Mouse (Mus musculus): Measurements from ENCODE around the gene Tle2. TPM values are rescaled to one million over a fixed set of nuclear protein-coding genes. Genes with fewer than 3 reads are reported as not detected.
A peak's percentile ranks its signal among the peaks of the same experiment; 100 is the strongest.

The Tle2 gene
- polyA plus RNA-seq, 1 experiment from 2014 or later, result 28.2 TPM

- H3K27ac ChIP-seq, result peak overlapping the region; percentile 87
- WGBS, result 0% methylated on average over 9 of the region's 11 CpGs
- peak; percentile 53 for DNase-seq (ENCODE audit: low spot score)
Measured at GRCm38 (mm10) chr10:81570238-81570800, 4.0 kb upstream of the Tle2 start.

GRCm38 (mm10) chr10:81570831-81571500 lies 3.4 kb upstream of the Tle2 start:
- no peaks in the 10 kb centered on the region for H3K9me3 ChIP-seq (replicated peaks)
- H3K36me3 ChIP-seq, result peaks cover 17% of the 10 kb centered on the region

More at GRCm38 (mm10) chr10:81570238-81570800, 4.0 kb upstream of the Tle2 start:
- peaks cover 61% of the 10 kb centered on the region for H3K27me3 ChIP-seq (ENCODE audit: low read depth, poor library complexity, severe bottlenecking)
- H3K4me1 ChIP-seq, result peaks cover 90% of the 10 kb centered on the region
- peak overlapping the region; percentile 50 for H3K4me3 ChIP-seq
- no peaks in the 10 kb centered on the region for H3K9me3 ChIP-seq (replicated peaks)
- H3K36me3 ChIP-seq, result peaks cover 23% of the 10 kb centered on the region

GRCm38 (mm10) chr10:81571501-81571876 lies 2.9 kb upstream of the Tle2 start:
- Histone ChIP-seq H3K4me3 (peak overlapping the region; percentile 50), H3K36me3 (peaks cover 11% of the 10 kb centered on the region), H3K4me1 (peaks cover 90% of the 10 kb centered on the region), H3K27ac (peak overlapping the region; percentile 87), H3K9me3 (replicated peaks) (no peaks in the 10 kb centered on the region), H3K27me3 (ENCODE audit: low read depth, poor library complexity, severe bottlenecking) (peaks cover 61% of the 10 kb centered on the region)
- DNase-seq (ENCODE audit: low spot score), result peak; percentile 92
- under 1% methylated on average over 18 of the region's 18 CpGs for WGBS

More at GRCm38 (mm10) chr10:81570831-81571500, 3.4 kb upstream of the Tle2 start:
- peak; percentile 99 for DNase-seq (ENCODE audit: low spot score)
- peak overlapping the region; percentile 50 for H3K4me3 ChIP-seq
- H3K4me1 ChIP-seq, result peaks cover 90% of the 10 kb centered on the region
- peaks cover 61% of the 10 kb centered on the region for H3K27me3 ChIP-seq (ENCODE audit: low read depth, poor library complexity, severe bottlenecking)
- H3K27ac ChIP-seq, result peak overlapping the region; percentile 87
- WGBS, result under 1% methylated on average over 33 of the region's 34 CpGs

- peak overlapping the region; percentile 87 for H3K27ac ChIP-seq
- peaks cover 61% of the 10 kb centered on the region for H3K27me3 ChIP-seq (ENCODE audit: low read depth, poor library complexity, severe bottlenecking)
- DNase-seq (ENCODE audit: low spot score), result peak; percentile 52
- H3K36me3 ChIP-seq, result peaks cover 8% of the 10 kb centered on the region
- H3K4me3 ChIP-seq, result peak overlapping the region; percentile 50
- peaks cover 89% of the 10 kb centered on the region for H3K4me1 ChIP-seq
- H3K9me3 ChIP-seq (replicated peaks), result no peaks in the 10 kb centered on the region
- 3% methylated on average over 9 of the region's 9 CpGs for WGBS
Measured at GRCm38 (mm10) chr10:81572133-81572671, 2.2 kb upstream of the Tle2 start.

GRCm38 (mm10) chr10:81572975-81573374 lies 1.4 kb upstream of the Tle2 start:
- Histone ChIP-seq H3K27me3 (ENCODE audit: low read depth, poor library complexity, severe bottlenecking) (peaks cover 61% of the 10 kb centered on the region), H3K4me1 (peaks cover 85% of the 10 kb centered on the region)
- 5% methylated on average over 9 of the region's 9 CpGs for WGBS

GRCm38 (mm10) chr10:81575208-81575631 lies 859 bp downstream of the Tle2 start:
- WGBS, result under 1% methylated on average over 30 of the region's 30 CpGs

More at GRCm38 (mm10) chr10:81572975-81573374, 1.4 kb upstream of the Tle2 start:
- H3K36me3 ChIP-seq, result peaks cover 11% of the 10 kb centered on the region; the same call in 1 of the 2 replicates
- H3K27ac ChIP-seq, result peak overlapping the region; percentile 87
- peak overlapping the region; percentile 50 for H3K4me3 ChIP-seq
- no peaks in the 10 kb centered on the region for H3K9me3 ChIP-seq (replicated peaks)
- no peak for DNase-seq (ENCODE audit: low spot score)

GRCm38 (mm10) chr10:81575695-81576094 lies 1.3 kb downstream of the Tle2 start:
- Histone ChIP-seq H3K4me3 (peak overlapping the region; percentile 61), H3K27ac (peak overlapping the region; percentile 88), H3K9me3 (replicated peaks) (no peaks in the 10 kb centered on the region), H3K4me1 (peaks cover 64% of the 10 kb centered on the region), H3K36me3 (peaks cover 16% of the 10 kb centered on the region; the same call in 1 of the 2 replicates), H3K27me3 (ENCODE audit: low read depth, poor library complexity, severe bottlenecking) (peaks cover 86% of the 10 kb centered on the region)
- no peak for DNase-seq (ENCODE audit: low spot score)
- 0% methylated on average over 6 of the region's 6 CpGs for WGBS

More at GRCm38 (mm10) chr10:81575208-81575631, 859 bp downstream of the Tle2 start:
- H3K4me1 ChIP-seq, result peaks cover 64% of the 10 kb centered on the region
- no peaks in the 10 kb centered on the region for H3K9me3 ChIP-seq (replicated peaks)
- H3K4me3 ChIP-seq, result peak overlapping the region; percentile 61
- DNase-seq (ENCODE audit: low spot score), result peak; percentile 68
- H3K27ac ChIP-seq, result peak overlapping the region; percentile 88
- H3K27me3 ChIP-seq (ENCODE audit: low read depth, poor library complexity, severe bottlenecking), result peaks cover 81% of the 10 kb centered on the region
- peaks cover 14% of the 10 kb centered on the region; the same call in 1 of the 2 replicates for H3K36me3 ChIP-seq

GRCm38 (mm10) chr10:81579967-81580366 lies 5.6 kb downstream of the Tle2 start:
- Histone ChIP-seq H3K36me3 (peaks cover 30% of the 10 kb centered on the region), H3K27me3 (ENCODE audit: low read depth, poor library complexity, severe bottlenecking) (peaks cover 84% of the 10 kb centered on the region), H3K27ac (no peak overlapping the region), H3K9me3 (replicated peaks) (no peaks in the 10 kb centered on the region), H3K4me1 (peaks cover 63% of the 10 kb centered on the region), H3K4me3 (no peak overlapping the region)
- 86% methylated on average over 4 of the region's 4 CpGs for WGBS
- DNase-seq (ENCODE audit: low spot score), result no peak

GRCm38 (mm10) chr10:81580441-81581070 lies 6.2 kb downstream of the Tle2 start:
- WGBS, result 49% methylated on average over 25 of the region's 25 CpGs
- Histone ChIP-seq H3K27ac (peak overlapping the region; percentile 28; the same call in 1 of the 2 replicates), H3K4me3 (no peak overlapping the region), H3K36me3 (peaks cover 34% of the 10 kb centered on the region), H3K4me1 (peaks cover 60% of the 10 kb centered on the region), H3K27me3 (ENCODE audit: low read depth, poor library complexity, severe bottlenecking) (peaks cover 79% of the 10 kb centered on the region), H3K9me3 (replicated peaks) (no peaks in the 10 kb centered on the region)
- DNase-seq (ENCODE audit: low spot score), result no peak

GRCm38 (mm10) chr10:81583347-81583746 lies 9.0 kb downstream of the Tle2 start:
- peaks cover 76% of the 10 kb centered on the region for H3K27me3 ChIP-seq (ENCODE audit: low read depth, poor library complexity, severe bottlenecking)

GRCm38 (mm10) chr10:81588739-81589138 lies 14.4 kb downstream of the Tle2 start:
- no peak overlapping the region for H3K27ac ChIP-seq
- H3K27me3 ChIP-seq (ENCODE audit: low read depth, poor library complexity, severe bottlenecking), result peaks cover 78% of the 10 kb centered on the region
- peaks cover 22% of the 10 kb centered on the region for H3K4me1 ChIP-seq
- peaks cover 53% of the 10 kb centered on the region for H3K36me3 ChIP-seq
- H3K9me3 ChIP-seq (replicated peaks), result no peaks in the 10 kb centered on the region
- no peak overlapping the region for H3K4me3 ChIP-seq
- no peak for DNase-seq (ENCODE audit: low spot score)
- 63% methylated on average over 7 of the region's 7 CpGs for WGBS

More at GRCm38 (mm10) chr10:81583347-81583746, 9.0 kb downstream of the Tle2 start:
- Histone ChIP-seq H3K4me1 (peaks cover 55% of the 10 kb centered on the region), H3K4me3 (no peak overlapping the region), H3K9me3 (replicated peaks) (no peaks in the 10 kb centered on the region), H3K36me3 (peaks cover 48% of the 10 kb centered on the region), H3K27ac (no peak overlapping the region)
- WGBS, result 70% methylated on average over 6 of the region's 6 CpGs
- DNase-seq (ENCODE audit: low spot score), result no peak

- peaks cover 35% of the 10 kb centered on the region for H3K36me3 ChIP-seq
- H3K4me1 ChIP-seq, result peaks cover 40% of the 10 kb centered on the region
- H3K9me3 ChIP-seq (replicated peaks), result no peaks in the 10 kb centered on the region
- 72% methylated on average over 9 of the region's 9 CpGs for WGBS
- H3K27ac ChIP-seq, result no peak overlapping the region
- H3K27me3 ChIP-seq (ENCODE audit: low read depth, poor library complexity, severe bottlenecking), result peaks cover 88% of the 10 kb centered on the region
- DNase-seq (ENCODE audit: low spot score), result no peak
- no peak overlapping the region for H3K4me3 ChIP-seq
Measured at GRCm38 (mm10) chr10:81591846-81592245, 17.5 kb downstream of the Tle2 start.
